Mouse (Mus musculus): Measurements from ENCODE around the gene Slc25a24.

Gene Slc25a24

GRCm38 (mm10) chr3:109169121-109169520 is 46.2 kb downstream of the Slc25a24 start:
- in situ Hi-C loops (cut with MboI, MseI): no loop called here

GRCm38 (mm10) chr3:109171070-109171778 is 48.3 kb downstream of the Slc25a24 start:
- in situ Hi-C loops (cut with MboI, MseI): loop anchor here (10.0 kb wide), 1 partner anchor 64 kb away; no protein-coding TSS in a partner anchor

- in situ Hi-C loops (cut with MboI, MseI): loop anchor here (10.0 kb wide), 1 partner anchor 60 kb away; no protein-coding TSS in a partner anchor
Observed at GRCm38 (mm10) chr3:109174394-109174793, 51.4 kb downstream of the Slc25a24 start.

GRCm38 (mm10) chr3:109178705-109179104 is 55.8 kb downstream of the Slc25a24 start:
- in situ Hi-C loops (cut with MboI, MseI): loop anchor here (5.0 to 10.0 kb wide), 2 partner anchors 56 to 309 kb away; no protein-coding TSS in a partner anchor

GRCm38 (mm10) chr3:109179528-109180076 is 56.7 kb downstream of the Slc25a24 start:
- in situ Hi-C loops (cut with MboI, MseI): loop anchor here (5.0 to 10.0 kb wide), 2 partner anchors 55 to 308 kb away; no protein-coding TSS in a partner anchor

- in situ Hi-C loops (cut with MboI, MseI): no loop called here
Observed at GRCm38 (mm10) chr3:109196166-109196565, 73.2 kb downstream of the Slc25a24 start.

- in situ Hi-C loops (cut with MboI, MseI): no loop called here
Observed at GRCm38 (mm10) chr3:109199280-109199679, 76.3 kb downstream of the Slc25a24 start.

- in situ Hi-C loops (cut with MboI, MseI): no loop called here
Observed at GRCm38 (mm10) chr3:109212322-109212721, 89.4 kb downstream of the Slc25a24 start.

GRCm38 (mm10) chr3:109216352-109216751 is 93.4 kb downstream of the Slc25a24 start:
- in situ Hi-C loops (cut with MboI, MseI): no loop called here

Measured in regulatory T cell (primary cell).